Mouse (Mus musculus): ENCODE measurements around the gene Styxl1. TPM values are rescaled to one million over a fixed set of nuclear protein-coding genes. Genes with fewer than 3 reads are reported as not detected.

Gene Styxl1
- polyA plus RNA-seq, 1 experiment from 2014 or later, result not detected

DNA sequence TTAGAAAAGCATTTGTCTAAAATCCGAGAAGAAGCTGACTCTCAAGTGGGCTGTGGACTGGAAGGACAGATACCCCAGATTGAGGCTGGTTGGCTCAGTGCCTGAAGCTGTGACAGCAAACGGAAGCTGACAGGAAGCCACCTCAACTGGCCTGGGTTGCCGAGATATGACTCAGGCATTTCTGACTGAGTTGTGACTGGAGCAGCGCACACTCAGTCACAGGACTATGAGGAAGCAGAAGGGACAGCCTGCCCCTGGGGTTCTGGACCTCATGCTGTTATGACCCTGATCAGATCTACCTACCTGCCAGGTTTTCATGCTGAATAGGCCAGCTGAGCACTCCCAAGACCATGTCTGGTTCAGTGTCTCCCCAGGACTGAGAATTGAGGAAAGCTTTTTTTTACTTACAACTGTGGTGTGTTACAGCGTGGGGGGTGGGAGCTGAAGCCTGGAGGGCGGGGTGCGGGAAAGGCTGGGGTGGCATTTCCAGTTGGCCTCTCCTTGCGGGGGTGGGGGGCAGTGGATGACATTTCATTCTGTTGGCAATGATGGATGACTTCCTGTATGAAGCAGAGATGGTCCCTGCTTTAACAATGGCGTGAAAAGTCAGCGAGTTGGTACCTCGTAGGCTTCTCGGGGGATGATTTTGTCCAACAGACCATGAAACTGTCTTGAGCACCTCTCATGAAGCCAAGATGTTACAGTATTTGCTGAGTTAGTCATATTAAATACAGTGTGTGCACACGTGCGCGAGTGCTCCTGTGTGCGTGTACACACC lies 64.6 kb downstream of the Styxl1 start:
- Histone ChIP-seq H3K4me3 (ENCODE audit: low read depth, low read length) (no peak overlapping the region), H3K9ac (ENCODE audit: low read length) (no peak overlapping the region), H3K27me3 (ENCODE audit: control insufficient read depth, insufficient read depth, low read length) (no peaks in the 10 kb centered on the region), H3K4me1 (ENCODE audit: control insufficient read depth, insufficient read depth, low read length) (no peaks in the 10 kb centered on the region), H3K36me3 (ENCODE audit: control insufficient read depth, insufficient read depth, low read length) (no peaks in the 10 kb centered on the region; the same call in 1 of the 2 replicates), H3K9me3 (ENCODE audit: control insufficient read depth, low read length) (no peaks in the 10 kb centered on the region), H3K4me2 (no peak overlapping the region), H3K27ac (ENCODE audit: low read depth, low read length) (no peak overlapping the region)
- DNase-seq (ENCODE audit: low spot score, missing footprints) (no peak), ATAC-seq (ENCODE audit: low FRiP score) (no peak)
- WGBS, result 89% methylated on average over 16 of the region's 16 CpGs

DNA sequence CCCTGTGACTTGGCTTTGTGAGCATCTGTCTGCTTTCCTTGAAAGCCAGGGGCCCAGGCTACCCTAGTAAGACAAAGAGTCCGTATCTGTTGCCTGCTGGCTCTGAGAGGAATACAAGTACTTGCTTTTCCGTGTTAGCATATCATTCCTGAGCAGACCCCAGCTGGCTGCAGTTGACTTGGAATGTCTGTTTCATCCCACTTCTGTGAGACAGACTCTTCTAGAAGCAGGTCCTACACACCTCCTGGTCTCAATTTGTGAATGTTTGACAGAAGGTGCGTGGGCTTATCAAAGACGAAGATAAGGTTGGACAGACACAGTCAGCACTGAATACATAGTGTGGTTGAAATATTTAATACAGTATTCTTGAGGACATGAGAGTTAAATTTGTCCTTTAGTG lies 65.4 kb downstream of the Styxl1 start:
- Histone ChIP-seq H3K9me3 (ENCODE audit: control insufficient read depth, low read length) (no peaks in the 10 kb centered on the region), H3K27ac (ENCODE audit: low read depth, low read length) (no peak overlapping the region), H3K36me3 (ENCODE audit: control insufficient read depth, insufficient read depth, low read length) (no peaks in the 10 kb centered on the region; the same call in 1 of the 2 replicates), H3K4me3 (ENCODE audit: low read depth, low read length) (no peak overlapping the region), H3K27me3 (ENCODE audit: control insufficient read depth, insufficient read depth, low read length) (no peaks in the 10 kb centered on the region), H3K4me1 (ENCODE audit: control insufficient read depth, insufficient read depth, low read length) (no peaks in the 10 kb centered on the region), H3K9ac (ENCODE audit: low read length) (no peak overlapping the region), H3K4me2 (no peak overlapping the region)
- no peak for DNase-seq (ENCODE audit: low spot score, missing footprints)
- 88% methylated on average over 4 of the region's 4 CpGs for WGBS
- ATAC-seq (ENCODE audit: low FRiP score), result no peak

DNA sequence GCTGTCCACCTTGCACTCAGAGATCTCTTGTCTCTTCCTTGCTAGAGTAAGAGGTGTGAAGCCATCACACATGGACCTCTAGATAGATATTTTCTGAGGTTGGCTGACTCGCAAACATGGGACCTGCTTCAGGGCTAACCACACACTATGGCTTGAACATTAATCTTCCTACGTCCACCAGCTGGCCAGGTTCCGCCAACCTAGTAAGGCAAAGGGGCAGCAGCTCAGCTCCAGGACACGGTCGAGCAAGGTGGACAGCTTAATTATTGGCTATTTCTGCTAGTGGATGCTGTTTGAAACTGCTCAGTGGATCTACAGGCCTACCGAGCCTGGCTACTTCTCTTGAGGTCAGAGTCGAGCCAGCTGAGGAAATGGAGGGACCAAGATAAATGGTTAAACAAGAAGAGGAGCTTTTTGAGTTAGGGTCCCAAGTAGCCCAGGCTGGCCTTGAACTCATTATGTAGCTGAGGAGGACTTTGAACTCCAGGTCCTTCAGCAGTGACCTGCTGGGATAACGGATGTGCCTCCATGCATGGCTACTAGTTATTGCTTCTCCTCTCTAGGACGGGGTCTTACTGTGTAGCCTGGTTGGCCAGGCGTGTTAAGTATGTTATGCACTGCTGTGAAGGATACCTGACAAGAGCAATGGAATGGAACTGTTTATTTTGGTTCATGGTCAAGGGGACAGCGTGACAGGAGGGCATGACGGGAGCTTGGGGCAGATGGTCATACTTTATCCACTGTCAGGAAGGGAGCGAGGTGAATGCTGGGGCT lies 66.4 kb downstream of the Styxl1 start:
- ATAC-seq (ENCODE audit: low FRiP score), result no peak
- H3K27ac ChIP-seq (ENCODE audit: low read depth, low read length), result no peak overlapping the region
- H3K4me3 ChIP-seq (ENCODE audit: low read depth, low read length), result no peak overlapping the region
- no peaks in the 10 kb centered on the region for H3K27me3 ChIP-seq (ENCODE audit: control insufficient read depth, insufficient read depth, low read length)
- H3K36me3 ChIP-seq (ENCODE audit: control insufficient read depth, insufficient read depth, low read length), result no peaks in the 10 kb centered on the region; the same call in 1 of the 2 replicates
- no peaks in the 10 kb centered on the region for H3K9me3 ChIP-seq (ENCODE audit: control insufficient read depth, low read length)
- WGBS, result 88% methylated on average over 13 of the region's 13 CpGs
- no peak overlapping the region for H3K4me2 ChIP-seq
- no peak for DNase-seq (ENCODE audit: low spot score, missing footprints)
- no peak overlapping the region for H3K9ac ChIP-seq (ENCODE audit: low read length)
- no peaks in the 10 kb centered on the region for H3K4me1 ChIP-seq (ENCODE audit: control insufficient read depth, insufficient read depth, low read length)

DNA sequence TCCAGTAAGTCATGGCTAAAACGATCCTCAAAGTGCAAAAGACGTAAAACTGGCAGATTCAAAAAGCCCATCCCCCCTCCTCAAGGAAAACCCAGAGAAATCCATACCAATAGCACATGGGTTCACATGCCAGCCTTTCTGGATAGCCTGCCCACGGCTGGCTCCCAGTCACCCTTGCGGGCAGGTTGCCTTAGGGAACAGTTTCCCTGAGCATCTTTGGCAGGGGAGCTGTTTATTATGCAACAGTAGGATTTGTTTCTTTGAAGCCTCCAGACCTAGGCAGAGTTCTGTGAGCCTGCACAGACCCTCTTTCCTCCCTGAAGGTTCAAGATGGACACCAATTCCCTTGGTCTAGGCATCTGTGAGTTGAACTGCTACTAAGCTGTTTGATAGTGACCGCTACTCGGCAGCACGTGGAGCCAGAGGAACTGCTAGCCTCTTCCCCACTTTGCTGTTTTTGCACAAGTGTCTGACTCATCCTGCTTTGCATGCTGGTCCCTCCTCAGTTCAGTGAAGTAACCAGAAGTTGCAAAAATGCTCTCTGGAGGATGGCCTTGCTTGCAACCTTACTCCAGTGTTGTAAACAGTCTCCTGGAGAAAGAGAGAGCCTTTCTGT lies 67.5 kb downstream of the Styxl1 start:
- no peaks in the 10 kb centered on the region for H3K27me3 ChIP-seq (ENCODE audit: control insufficient read depth, insufficient read depth, low read length)
- no peak for DNase-seq (ENCODE audit: low spot score, missing footprints)
- no peak overlapping the region for H3K9ac ChIP-seq (ENCODE audit: low read length)
- no peak overlapping the region for H3K27ac ChIP-seq (ENCODE audit: low read depth, low read length)
- no peaks in the 10 kb centered on the region; the same call in 1 of the 2 replicates for H3K36me3 ChIP-seq (ENCODE audit: control insufficient read depth, insufficient read depth, low read length)
- no peaks in the 10 kb centered on the region for H3K4me1 ChIP-seq (ENCODE audit: control insufficient read depth, insufficient read depth, low read length)
- no peak for ATAC-seq (ENCODE audit: low FRiP score)
- WGBS, result 89% methylated on average over 7 of the region's 7 CpGs
- no peak overlapping the region for H3K4me2 ChIP-seq
- no peaks in the 10 kb centered on the region for H3K9me3 ChIP-seq (ENCODE audit: control insufficient read depth, low read length)
- no peak overlapping the region for H3K4me3 ChIP-seq (ENCODE audit: low read depth, low read length)

DNA sequence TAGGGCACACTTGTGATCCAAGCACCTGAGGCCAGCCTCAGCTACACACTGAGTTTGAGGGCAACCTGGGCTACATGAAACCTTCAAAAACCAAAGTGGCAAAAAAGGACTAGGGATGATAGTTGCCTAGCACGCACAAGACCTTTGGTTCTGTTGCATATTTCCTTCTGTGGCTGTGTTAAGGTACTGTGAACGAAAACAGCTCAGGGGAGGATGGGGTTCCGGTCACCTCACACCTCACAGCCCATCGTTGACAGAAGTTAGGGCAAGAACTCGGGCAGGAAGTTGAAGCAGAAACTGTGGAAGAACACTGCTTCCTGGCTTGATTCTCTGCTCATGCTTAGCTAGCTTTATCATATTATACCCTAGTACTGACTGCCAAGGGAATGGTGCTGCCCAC lies 68.5 kb downstream of the Styxl1 start:
- H3K4me1 ChIP-seq (ENCODE audit: control insufficient read depth, insufficient read depth, low read length), result no peaks in the 10 kb centered on the region
- no peak overlapping the region for H3K9ac ChIP-seq (ENCODE audit: low read length)
- DNase-seq (ENCODE audit: low spot score, missing footprints) (no peak), ATAC-seq (ENCODE audit: low FRiP score) (no peak)
- no peak overlapping the region for H3K4me3 ChIP-seq (ENCODE audit: low read depth, low read length)
- WGBS, result 94% methylated on average over 5 of the region's 5 CpGs
- H3K27ac ChIP-seq (ENCODE audit: low read depth, low read length), result no peak overlapping the region
- H3K4me2 ChIP-seq, result no peak overlapping the region
- no peaks in the 10 kb centered on the region; the same call in 1 of the 2 replicates for H3K36me3 ChIP-seq (ENCODE audit: control insufficient read depth, insufficient read depth, low read length)
- H3K9me3 ChIP-seq (ENCODE audit: control insufficient read depth, low read length), result no peaks in the 10 kb centered on the region
- H3K27me3 ChIP-seq (ENCODE audit: control insufficient read depth, insufficient read depth, low read length), result no peaks in the 10 kb centered on the region

DNA sequence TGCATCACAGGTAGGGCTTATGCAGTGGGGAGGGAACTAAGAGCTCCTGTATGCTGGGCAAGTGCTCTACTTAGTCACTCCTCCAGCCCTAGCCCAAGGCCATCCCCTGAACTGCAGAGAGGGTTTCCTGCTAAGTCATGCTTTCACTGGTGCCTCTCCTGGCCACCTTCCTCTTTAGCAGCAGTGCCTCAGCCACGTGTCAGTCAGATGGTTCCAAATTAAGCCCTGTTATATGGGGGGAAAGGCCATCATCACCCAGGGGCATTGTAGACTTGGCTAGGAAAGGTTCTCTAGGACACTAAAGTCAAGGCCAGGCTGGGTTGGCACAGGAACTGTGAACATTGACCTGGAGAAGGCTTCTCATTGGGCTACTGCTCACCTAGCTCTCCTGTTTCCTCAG lies 70.3 kb downstream of the Styxl1 start:
- no peak overlapping the region for H3K4me2 ChIP-seq
- H3K4me1 ChIP-seq (ENCODE audit: control insufficient read depth, insufficient read depth, low read length), result no peaks in the 10 kb centered on the region
- WGBS, result 67% methylated on average over 1 of the region's 1 CpGs
- no peak overlapping the region for H3K27ac ChIP-seq (ENCODE audit: low read depth, low read length)
- no peak overlapping the region for H3K9ac ChIP-seq (ENCODE audit: low read length)
- ATAC-seq (ENCODE audit: low FRiP score) (no peak), DNase-seq (ENCODE audit: low spot score, missing footprints) (no peak)
- no peaks in the 10 kb centered on the region for H3K9me3 ChIP-seq (ENCODE audit: control insufficient read depth, low read length)
- H3K4me3 ChIP-seq (ENCODE audit: low read depth, low read length), result no peak overlapping the region
- no peaks in the 10 kb centered on the region; the same call in 1 of the 2 replicates for H3K36me3 ChIP-seq (ENCODE audit: control insufficient read depth, insufficient read depth, low read length)
- H3K27me3 ChIP-seq (ENCODE audit: control insufficient read depth, insufficient read depth, low read length), result no peaks in the 10 kb centered on the region

DNA sequence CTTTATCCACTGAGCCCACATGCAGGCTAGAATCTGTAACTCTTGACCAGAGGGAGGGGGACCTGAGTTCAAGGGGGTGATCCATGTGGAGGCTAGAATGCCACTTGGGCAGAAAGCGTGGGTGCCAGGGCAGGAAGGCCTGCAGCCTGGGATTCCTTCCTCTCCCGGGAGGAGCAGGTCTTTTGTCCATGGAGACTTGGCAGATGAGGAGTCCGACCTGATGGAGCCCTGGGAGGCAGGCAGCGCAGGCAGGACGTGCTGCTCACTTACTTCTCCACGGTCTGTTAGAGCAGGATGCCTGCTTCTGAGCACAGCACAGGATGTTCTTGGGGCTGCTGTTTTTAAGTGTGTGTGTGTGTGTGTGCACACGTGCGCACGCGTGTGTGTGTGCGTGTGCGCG lies 71.1 kb downstream of the Styxl1 start:
- DNase-seq (ENCODE audit: low spot score, missing footprints) (no peak), ATAC-seq (ENCODE audit: low FRiP score) (no peak)
- WGBS, result 98% methylated on average over 13 of the region's 13 CpGs
- Histone ChIP-seq H3K4me1 (ENCODE audit: control insufficient read depth, insufficient read depth, low read length) (no peaks in the 10 kb centered on the region), H3K36me3 (ENCODE audit: control insufficient read depth, insufficient read depth, low read length) (no peaks in the 10 kb centered on the region; the same call in 1 of the 2 replicates), H3K4me3 (ENCODE audit: low read depth, low read length) (no peak overlapping the region), H3K9me3 (ENCODE audit: control insufficient read depth, low read length) (no peaks in the 10 kb centered on the region), H3K27ac (ENCODE audit: low read depth, low read length) (no peak overlapping the region), H3K27me3 (ENCODE audit: control insufficient read depth, insufficient read depth, low read length) (no peaks in the 10 kb centered on the region), H3K9ac (ENCODE audit: low read length) (no peak overlapping the region), H3K4me2 (no peak overlapping the region)

DNA sequence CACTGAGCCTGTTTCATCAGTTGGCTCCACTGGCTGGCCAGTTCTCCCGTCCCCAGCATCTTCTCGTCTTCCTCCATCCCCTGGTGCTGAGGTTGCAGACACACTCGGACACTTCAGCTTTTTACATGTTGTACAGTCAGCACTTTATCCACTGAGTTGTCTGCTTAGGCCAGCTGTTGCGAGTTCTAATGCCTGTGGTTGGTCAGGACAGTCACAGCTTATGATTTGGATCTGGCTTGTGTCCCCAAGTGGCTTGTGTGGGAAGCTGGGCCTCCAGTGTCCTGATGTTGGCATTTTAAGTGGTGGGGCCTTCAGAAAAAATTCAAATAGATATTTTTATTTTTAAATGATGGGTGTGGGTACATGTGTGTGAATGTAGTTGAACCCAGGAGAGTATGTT lies 72.8 kb downstream of the Styxl1 start:
- H3K27me3 ChIP-seq (ENCODE audit: control insufficient read depth, insufficient read depth, low read length), result no peaks in the 10 kb centered on the region
- no peak overlapping the region for H3K9ac ChIP-seq (ENCODE audit: low read length)
- no peak overlapping the region for H3K4me2 ChIP-seq
- no peak overlapping the region for H3K27ac ChIP-seq (ENCODE audit: low read depth, low read length)
- no peak overlapping the region for H3K4me3 ChIP-seq (ENCODE audit: low read depth, low read length)
- no peak for ATAC-seq (ENCODE audit: low FRiP score)
- 91% methylated on average over 4 of the region's 4 CpGs for WGBS
- no peaks in the 10 kb centered on the region; the same call in 1 of the 2 replicates for H3K36me3 ChIP-seq (ENCODE audit: control insufficient read depth, insufficient read depth, low read length)
- H3K9me3 ChIP-seq (ENCODE audit: control insufficient read depth, low read length), result no peaks in the 10 kb centered on the region
- H3K4me1 ChIP-seq (ENCODE audit: control insufficient read depth, insufficient read depth, low read length), result no peaks in the 10 kb centered on the region
- DNase-seq (ENCODE audit: low spot score, missing footprints), result no peak

DNA sequence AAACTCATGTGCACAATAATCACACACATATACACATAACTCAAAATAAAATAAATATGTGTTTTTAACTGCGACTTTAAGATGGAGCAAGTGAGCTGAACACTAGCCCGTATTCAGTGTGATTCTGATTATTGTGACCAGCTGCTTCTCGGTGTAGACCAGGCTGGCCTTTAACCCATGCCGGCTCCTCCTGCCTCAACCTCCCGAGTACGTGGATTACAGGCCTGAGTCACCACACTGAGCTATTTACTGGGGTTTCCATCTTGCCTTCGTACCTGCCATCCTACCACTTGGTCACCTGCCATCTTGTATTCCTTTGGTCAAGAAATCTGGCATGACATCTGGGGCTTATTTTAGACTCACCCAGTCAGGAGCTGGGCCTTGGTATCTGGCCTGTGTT lies 74.8 kb downstream of the Styxl1 start:
- no peaks in the 10 kb centered on the region for H3K4me1 ChIP-seq (ENCODE audit: control insufficient read depth, insufficient read depth, low read length)
- H3K4me2 ChIP-seq, result no peak overlapping the region
- H3K27ac ChIP-seq (ENCODE audit: low read depth, low read length), result no peak overlapping the region
- no peaks in the 10 kb centered on the region for H3K9me3 ChIP-seq (ENCODE audit: control insufficient read depth, low read length)
- H3K27me3 ChIP-seq (ENCODE audit: control insufficient read depth, insufficient read depth, low read length), result no peaks in the 10 kb centered on the region
- no peak overlapping the region for H3K4me3 ChIP-seq (ENCODE audit: low read depth, low read length)
- 89% methylated on average over 7 of the region's 7 CpGs for WGBS
- DNase-seq (ENCODE audit: low spot score, missing footprints) (no peak), ATAC-seq (ENCODE audit: low FRiP score) (no peak)
- no peak overlapping the region for H3K9ac ChIP-seq (ENCODE audit: low read length)
- H3K36me3 ChIP-seq (ENCODE audit: control insufficient read depth, insufficient read depth, low read length), result peaks cover 4% of the 10 kb centered on the region; the same call in 1 of the 2 replicates

All from midbrain, embryonic 11.5 days (tissue).